Mouse (Mus musculus) kidney, adult 10 weeks (tissue): Measurements from ENCODE around the gene Utp4. TPM values are rescaled to one million over a fixed set of nuclear protein-coding genes. Genes with fewer than 3 reads are reported as not detected.

Experiments used
- polyA plus RNA-seq: library from polyadenylated mRNA; stranded (reverse); fragments of 350-450 nt; fragmentation: Illumina TruSeq; extraction: RNeasy Lipid Tissue Mini Kit (QIAGEN cat#74804); gene quantifications from one replicate; pipeline ENCODE4 v1.2.3, GENCODE M21; 2014; ENCODE audit warnings: low read depth, low replicate concordance

Gene Utp4
- polyA plus RNA-seq: 26.0 TPM

GRCm38 (mm10) chr8:106893481-106894156 lies at the start of gene Utp4:
Gene Utp4, plus strand, starts transcription at chr8:106893636.

GRCm38 (mm10) chr8:106870051-106870450 lies 23.4 kb upstream of the Utp4 start, which contains the start of gene Has3:
Gene Has3, plus strand, starts transcription at chr8:106870242.

GRCm38 (mm10) chr8:106935324-106935869 lies 42.0 kb downstream of the Utp4 start, which contains the start of gene Sntb2:
Gene Sntb2, plus strand, starts transcription at chr8:106935750.

Other genes starting within 250 kb of the Utp4 start
- 0.97 TPM for gene Tango6, start 210.6 kb upstream of the Utp4 start, polyA plus RNA-seq
- gene Has3, start 23.4 kb upstream of the Utp4 start, polyA plus RNA-seq: 0.53 TPM
- gene Sntb2, start 42.1 kb downstream of the Utp4 start, polyA plus RNA-seq: 17.9 TPM
- 38.8 TPM for gene Vps4a, start 137.6 kb downstream of the Utp4 start, polyA plus RNA-seq
- gene Pdf, start 155.0 kb downstream of the Utp4 start, polyA plus RNA-seq: 69.7 TPM
- gene Cog8, start 163.1 kb downstream of the Utp4 start, polyA plus RNA-seq: 22.4 TPM
- gene Nip7, start 163.2 kb downstream of the Utp4 start, polyA plus RNA-seq: 9.9 TPM
- 36.0 TPM for gene Tmed6, start 172.0 kb downstream of the Utp4 start, polyA plus RNA-seq
- gene Terf2, start 202.9 kb downstream of the Utp4 start, polyA plus RNA-seq: 18.1 TPM